Mouse (Mus musculus) frontal cortex, postnatal 36 days (tissue): Measurements from ENCODE around the gene Ccdc47.

ENCODE experiments used
- DNase-seq, 2 experiments: peaks; one replicate each; pipeline ENCODE4 v3.0.0; 2022; ENCODE audit warnings: low spot score in 2 of 2

Gene Ccdc47

DNA sequence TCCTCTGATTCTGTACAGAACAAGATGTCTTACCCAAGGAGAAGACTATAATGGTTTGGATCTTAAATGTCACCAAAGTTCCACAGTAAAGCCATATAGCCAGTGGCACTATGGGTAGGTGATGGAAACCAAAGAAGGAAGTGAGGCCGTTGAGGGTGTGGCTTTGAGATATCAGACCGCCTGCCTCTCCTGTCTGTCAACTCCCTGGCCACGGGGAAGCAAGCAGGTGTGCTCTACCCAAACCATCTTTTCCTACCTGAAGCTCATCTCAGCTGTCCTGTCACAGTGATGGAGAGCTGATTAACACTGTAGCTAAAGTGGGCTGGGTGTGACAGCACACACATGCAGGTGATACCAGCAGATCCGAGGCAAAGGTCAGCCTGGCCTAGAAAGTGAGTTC lies 17.9 kb downstream of the Ccdc47 start:
- no peak for DNase-seq

DNA sequence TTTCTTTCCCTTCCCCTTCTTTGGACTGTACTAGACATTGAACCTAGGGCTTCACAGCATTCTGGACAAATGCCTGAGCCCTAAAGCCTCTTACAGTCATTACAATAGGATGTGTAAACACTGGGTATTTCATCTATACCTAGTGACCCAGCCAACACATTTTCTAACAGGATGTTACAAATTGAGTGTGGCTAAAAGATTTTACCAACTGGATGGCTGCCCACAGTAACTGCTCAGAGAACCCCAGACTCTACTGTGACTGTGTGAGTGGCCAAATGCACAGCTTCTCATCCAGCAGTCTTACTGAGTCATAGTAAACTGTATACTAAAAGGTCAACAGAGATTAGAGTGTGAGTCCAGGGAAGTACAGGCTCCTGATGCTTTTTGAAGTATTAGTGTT lies 20.8 kb downstream of the Ccdc47 start:
- no peak for DNase-seq

- no peak for DNase-seq
Observed at GRCm38 (mm10) chr11:106194891-106195290, 21.3 kb downstream of the Ccdc47 start.

DNA sequence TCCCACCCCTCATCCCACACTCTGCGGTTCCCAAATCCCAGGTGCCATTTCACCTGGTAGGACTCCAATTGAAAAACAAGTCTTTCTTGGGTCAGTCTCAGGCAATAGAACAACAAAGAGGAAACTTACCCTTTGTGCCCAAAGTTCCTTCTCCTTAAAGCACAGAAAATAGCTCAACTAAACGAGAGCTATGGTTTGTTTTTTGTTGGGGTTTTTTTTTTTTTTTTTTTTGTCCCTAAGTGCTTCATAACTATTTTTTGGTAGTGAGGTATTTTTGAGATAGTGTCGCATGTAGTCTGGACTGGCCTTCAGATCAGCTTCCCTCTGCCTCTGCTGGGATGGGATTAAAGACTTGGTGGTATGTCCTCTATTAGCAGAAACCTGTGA lies 22.0 kb downstream of the Ccdc47 start:
- no peak for DNase-seq

- DNase-seq = peak; percentile 94 to 98
Observed at GRCm38 (mm10) chr11:106193371-106194154, 22.6 kb downstream of the Ccdc47 start.

- no peak for DNase-seq
Observed at GRCm38 (mm10) chr11:106192657-106193370, 23.3 kb downstream of the Ccdc47 start.

DNA sequence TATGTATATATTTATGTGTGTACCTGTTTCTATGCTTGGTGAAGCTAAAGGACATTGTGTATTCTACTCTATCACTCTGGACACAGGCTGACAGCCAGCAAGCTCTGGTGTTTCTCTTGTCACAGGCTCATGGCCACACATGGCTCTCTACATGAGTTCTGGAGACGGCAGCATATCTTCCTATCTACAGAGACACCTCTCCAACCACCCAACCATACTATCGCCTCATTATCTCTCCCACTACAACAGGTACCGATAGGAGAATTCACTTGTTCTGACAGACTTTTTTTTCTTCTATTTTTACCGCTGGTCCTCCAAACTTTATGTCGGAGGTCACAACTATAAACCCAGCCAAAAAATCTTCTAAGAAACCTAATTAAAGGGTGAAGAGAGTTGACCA lies 23.9 kb downstream of the Ccdc47 start:
- DNase-seq = no peak

GRCm38 (mm10) chr11:106191716-106192115 lies 24.4 kb downstream of the Ccdc47 start:
- DNase-seq = no peak

DNA sequence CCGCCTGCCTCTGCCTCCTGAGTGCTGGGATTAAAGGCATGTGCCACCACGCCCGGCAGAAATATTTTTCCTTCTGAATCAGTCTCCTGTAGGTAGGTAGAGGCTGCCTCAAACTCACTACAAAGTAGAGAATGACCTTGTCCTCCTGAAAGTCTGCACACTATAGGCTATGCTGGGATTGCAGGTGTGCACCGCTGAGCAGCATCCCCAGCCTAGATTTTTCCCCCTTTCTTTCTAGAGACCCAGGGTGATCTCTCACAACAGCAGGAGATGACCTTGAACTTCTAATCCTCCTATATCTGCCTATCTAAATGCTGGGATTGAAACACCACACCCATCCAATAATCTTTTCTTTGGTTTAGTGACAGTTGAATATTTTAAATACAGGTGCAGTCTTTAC lies 28.8 kb downstream of the Ccdc47 start:
- no peak for DNase-seq

- no peak for DNase-seq
Observed at GRCm38 (mm10) chr11:106180449-106180801, 35.7 kb downstream of the Ccdc47 start.

GRCm38 (mm10) chr11:106179711-106180448 lies 36.3 kb downstream of the Ccdc47 start:
- peak; percentile 37 to 54 for DNase-seq

GRCm38 (mm10) chr11:106178036-106178782 lies 37.9 kb downstream of the Ccdc47 start:
- DNase-seq = no peak

DNA sequence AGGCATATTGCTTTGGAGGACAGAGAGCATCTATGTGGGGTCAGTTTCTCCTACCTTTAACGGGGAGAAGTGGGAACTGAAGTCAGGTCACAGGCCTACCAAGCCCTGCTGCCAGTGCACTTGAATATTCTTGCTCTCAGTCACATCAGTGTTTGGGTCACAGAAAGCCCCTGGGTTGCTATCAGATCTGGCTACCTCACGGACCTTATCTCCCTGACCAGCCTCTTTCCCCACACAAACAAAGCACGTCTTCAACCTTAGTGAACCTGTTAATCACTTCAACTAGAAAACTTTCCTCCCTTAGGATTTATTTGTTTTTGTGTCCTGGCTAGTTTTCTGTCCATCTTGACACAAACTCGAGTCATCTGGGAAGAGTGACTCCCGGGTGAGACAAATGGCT lies 39.8 kb downstream of the Ccdc47 start:
- DNase-seq = no peak

- no peak for DNase-seq
Observed at GRCm38 (mm10) chr11:106175081-106175480, 41.1 kb downstream of the Ccdc47 start.

DNA sequence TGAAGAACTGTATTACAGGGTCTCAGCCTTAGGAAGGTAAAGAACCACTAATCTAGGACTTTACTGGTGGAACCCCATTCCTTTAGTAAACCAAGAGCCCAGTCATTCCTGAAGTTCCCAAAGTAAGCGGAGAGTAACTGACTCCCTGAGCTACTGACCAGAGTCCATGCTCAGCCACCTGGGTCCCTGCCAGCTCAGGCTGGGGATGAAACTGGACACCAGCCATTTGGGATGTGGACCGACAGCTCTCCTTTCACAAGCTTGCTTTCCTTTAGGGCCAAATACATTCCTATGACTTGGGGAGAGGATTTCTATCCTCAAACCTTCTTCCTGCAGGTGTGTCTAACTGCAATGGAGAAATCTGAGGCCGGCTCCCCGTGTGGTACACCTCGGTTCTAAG lies 41.8 kb downstream of the Ccdc47 start:
- no peak for DNase-seq

GRCm38 (mm10) chr11:106173228-106173627 lies 42.9 kb downstream of the Ccdc47 start:
- DNase-seq = no peak

GRCm38 (mm10) chr11:106170807-106171206 lies 45.3 kb downstream of the Ccdc47 start:
- DNase-seq = no peak

DNA sequence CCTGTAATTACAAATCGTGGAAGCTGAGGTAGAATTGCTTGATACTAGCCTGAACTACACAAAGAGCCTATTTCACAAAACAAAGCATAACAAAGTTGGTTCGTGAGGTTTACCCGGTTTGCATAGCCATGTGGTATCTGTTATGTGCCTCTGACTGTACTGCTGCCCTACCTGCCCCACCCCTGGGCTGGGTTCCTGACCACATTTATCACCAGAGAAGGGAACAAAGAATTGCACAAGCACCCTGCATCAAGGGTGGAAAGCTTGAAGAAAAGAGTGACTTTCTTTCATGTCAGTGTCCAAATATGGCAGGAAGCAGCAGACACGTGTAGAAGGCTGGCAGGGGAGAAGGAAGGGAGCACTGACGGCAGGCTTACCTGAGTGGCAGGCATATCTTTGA lies 48.7 kb downstream of the Ccdc47 start:
- DNase-seq = no peak

GRCm38 (mm10) chr11:106164601-106165180 lies 51.5 kb downstream of the Ccdc47 start:
- no peak for DNase-seq

DNA sequence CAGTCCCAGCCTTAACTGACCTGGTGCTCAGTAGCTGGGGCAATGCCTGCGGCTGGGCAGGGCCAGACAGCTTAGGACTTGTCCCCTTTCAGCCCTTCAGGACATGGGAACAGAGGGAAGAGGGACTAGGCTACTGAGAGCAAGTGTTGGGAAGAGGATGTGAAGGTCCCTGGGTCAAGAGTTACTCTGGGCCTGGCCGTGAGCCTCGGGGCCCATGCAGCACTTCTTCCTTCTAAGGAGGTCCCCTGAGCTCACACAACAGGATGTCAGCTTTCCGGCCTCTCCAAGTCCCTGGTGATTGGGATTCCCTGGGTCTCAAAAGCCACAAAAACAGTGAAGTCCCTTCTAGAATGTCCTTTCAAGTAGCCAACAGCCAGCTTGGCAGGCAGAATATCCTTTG lies 52.6 kb downstream of the Ccdc47 start:
- no peak for DNase-seq

DNA sequence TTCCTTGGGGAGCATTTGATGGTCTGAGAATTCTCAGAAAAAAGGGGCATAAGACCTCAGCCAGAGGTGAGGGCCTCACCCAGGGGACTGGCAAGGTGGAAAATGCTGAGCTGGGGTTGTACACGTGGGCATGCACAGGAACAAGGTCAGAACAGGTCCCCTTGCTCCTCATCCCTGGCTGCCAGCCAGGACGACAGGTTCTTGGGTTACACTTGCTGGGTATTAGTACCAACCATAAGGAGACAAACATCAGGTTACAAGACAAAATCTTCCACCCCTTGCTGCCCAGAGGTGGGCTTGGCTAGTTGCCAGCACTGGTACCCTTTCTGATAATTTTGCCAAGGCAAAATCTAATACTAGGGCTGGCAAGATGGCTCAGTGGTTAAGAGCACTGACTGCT lies 53.9 kb downstream of the Ccdc47 start:
- DNase-seq = no peak
